Mouse (Mus musculus) lung, postnatal 0 days (tissue): ENCODE measurements around the gene Ptpn3.

Source experiments
- CTCF ChIP-seq: IDR thresholded peaks from 2 replicates; pipeline ENCODE4 v1.5.1; 2016; ENCODE audit warnings: antibody characterized with exemption, mild to moderate bottlenecking
- EP300 ChIP-seq: IDR thresholded peaks from 2 replicates; pipeline ENCODE4 v1.6.1; 2016; ENCODE audit warnings: antibody characterized with exemption, mild to moderate bottlenecking, control low read depth

DNA sequence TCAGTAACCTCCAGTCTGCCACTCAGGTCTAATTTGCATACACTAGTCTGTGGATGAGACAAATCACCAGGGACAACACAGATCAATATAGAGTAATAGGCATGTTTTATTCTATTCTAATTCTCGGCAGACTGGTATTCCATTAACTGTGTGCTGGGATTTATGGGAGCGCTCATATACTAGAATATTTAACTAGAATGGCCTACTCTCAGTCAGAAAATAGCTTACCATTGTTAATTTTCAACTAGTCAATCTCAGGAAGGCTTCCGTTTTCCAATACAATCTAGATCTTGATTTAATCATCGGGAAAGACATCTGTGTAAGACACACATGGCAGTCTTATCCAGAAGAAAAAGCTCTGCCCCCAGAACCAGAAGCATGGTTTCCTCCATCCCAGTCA is 3.5 kb downstream of the Ptpn3 start:
- TF ChIP-seq CTCF (no peak), EP300 (no peak)
